Mouse (Mus musculus): ENCODE results near the gene Ndufa8.

DNA sequence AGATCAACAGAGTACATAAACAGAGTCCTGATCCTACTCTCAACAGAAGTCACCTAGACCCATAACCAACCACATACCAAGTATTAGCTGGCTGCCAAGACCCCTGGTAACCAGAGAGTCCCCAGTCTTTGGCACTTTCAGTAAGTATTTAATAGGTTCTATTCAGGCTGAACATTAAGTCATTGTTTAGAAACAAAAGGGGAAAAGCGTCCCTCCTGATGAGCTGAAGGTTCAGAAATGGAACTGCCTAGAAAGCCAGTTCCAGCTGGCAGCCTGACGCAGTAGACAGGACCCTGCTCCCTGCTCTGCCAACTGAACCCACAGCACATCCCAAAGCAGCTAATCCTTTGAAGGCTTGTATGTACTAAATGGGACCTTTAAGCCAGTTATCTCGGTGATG lies 40.0 kb upstream of the Ndufa8 start:
- no peak for TF ChIP-seq POLR2A (IDR thresholded peaks at IDR 0.05; ENCODE audit: insufficient read depth, low read length)
- TF ChIP-seq CTCF (IDR thresholded peaks at IDR 0.05; ENCODE audit: low read depth, low read length), result no peak
